Mouse (Mus musculus): ENCODE data around the gene Rap2c.
A peak's percentile ranks its signal among the peaks of the same experiment; 100 is the strongest.

Gene Rap2c

DNA sequence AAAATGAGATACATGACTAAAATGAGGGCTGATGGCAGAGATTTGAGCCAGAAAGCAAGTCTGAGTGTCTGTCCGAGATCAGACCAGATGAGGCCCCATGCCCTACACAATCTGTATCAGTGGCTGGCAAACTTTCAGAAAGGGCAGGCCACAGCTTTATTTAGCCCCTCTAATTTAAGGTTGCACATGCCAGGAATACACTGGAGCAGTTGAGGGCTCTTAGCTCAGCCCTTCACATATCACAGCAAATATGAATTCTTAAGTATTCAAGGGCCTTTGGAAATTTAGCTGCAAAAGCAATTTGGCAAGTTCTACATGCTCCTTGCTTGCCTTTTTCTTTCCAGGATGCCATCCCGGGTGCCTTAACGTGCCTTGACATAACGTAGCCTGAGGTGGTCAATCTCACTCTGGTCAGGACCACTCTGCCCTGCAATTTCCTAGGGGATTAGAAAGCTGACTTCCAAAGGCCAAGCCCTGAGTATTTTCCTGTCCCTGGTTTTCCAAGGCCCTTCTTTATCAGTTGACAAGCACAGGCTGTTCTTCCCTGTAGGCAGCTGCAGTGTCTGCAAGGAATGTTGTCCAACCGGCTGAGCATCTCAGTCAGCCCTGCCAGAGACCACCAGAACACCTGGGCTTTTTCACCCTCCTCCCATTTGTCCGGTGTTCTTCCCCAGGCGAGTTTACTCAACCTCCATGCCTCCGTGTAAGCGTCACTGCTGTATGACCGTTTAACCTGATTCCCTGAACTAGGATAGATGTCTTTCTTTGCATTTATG lies 49.5 kb downstream of the Rap2c start:
- DNase-seq (ENCODE audit: low spot score): peak; percentile 27

DNA sequence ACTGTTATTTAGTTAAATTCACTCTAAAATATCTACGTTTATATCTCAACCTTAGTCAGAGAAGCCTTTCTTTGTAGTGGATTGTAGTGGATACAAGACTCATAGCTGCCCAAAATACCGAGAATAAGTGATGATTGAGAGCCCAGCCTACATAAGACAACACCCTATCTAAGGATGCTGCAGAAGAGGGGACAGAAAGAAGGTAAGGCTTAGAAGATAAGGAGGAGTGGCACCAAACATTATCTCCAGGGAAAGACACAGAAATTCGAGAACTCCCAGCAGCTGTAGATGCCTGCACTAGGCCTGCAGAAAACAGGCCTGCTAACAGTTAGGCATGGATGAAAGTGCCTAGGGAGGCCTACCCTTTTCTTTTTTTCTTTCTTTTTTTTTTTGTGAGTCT lies 52.7 kb downstream of the Rap2c start:
- DNase-seq (ENCODE audit: low spot score): no peak

DNA sequence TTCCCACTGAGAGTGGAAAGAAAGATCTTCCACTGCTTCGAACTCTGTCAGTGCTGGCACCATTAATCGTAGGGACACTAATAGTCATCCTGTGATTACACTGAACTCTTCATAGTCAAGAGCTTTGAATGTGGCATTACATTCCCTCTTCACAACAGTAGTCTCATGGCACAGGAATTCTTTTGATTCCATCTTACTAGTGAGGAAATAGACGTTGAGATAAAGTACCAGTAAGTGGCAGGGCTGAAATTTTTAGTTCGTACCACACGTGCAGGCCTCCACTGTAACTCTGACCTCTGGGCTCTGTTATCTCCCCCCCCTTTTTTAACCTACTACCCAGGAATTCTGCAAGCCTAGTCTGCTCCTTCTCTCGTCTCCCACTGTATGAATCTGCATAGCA lies 54.9 kb downstream of the Rap2c start:
- no peak for DNase-seq (ENCODE audit: low spot score)

All from lung, postnatal 25 days (tissue).